Mouse (Mus musculus) adrenal gland, adult 2 months (tissue): ENCODE measurements around the gene Klhl26. TPM values are rescaled to one million over a fixed set of nuclear protein-coding genes. Genes with fewer than 3 reads are reported as not detected.

Source experiments
- DNase-seq: peaks from one replicate; pipeline ENCODE4 v3.0.0; 2021
- polyA plus RNA-seq: library from polyadenylated mRNA; depleted of rRNA; stranded (reverse); fragments of >200 nt; gene quantifications from 2 replicates; pipeline ENCODE4 v1.2.3, GENCODE M21; 2012
- total RNA-seq, 2 experiments: library from RNA; stranded (reverse); gene quantifications; 2 replicates each; pipeline ENCODE4 v1.2.3; 2021

The Klhl26 gene
- total and polyA plus RNA-seq, 3 experiments = 21.7 to 121 (median 25.8) TPM

DNA sequence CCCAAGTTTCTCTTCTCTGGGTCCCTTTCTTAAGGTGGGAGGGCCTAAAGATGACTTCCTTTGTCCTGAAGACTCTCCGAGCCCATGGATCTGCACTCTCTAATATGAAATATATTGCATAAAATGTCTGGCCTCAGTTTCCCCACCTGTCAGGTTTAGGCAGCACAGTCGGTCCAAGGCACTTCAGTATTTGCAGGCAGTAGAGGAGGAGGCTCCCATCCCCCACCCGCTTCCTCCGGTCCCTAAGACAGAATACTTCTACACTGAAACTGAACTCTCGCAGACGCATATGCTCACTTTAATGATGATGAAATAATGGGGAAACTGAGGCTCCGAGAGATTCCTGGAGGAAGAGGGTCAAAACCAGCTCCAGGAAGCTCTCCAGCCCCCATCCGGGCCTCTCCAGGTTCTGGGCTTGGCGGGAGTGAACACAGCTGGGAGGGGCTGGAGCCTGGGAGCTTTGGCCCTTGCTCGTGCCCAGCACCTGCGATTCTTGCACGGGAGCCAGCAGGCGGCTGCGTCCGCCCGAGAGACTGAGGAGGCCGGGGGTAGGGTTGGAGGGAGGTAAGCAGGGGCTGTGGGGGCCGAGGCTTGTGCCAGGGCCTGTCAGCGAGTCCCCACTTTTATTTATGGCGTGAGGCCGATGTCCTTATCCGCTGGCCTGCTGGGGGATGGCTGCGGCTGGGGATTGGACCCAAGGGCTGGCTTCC lies 25.2 kb upstream of the Klhl26 start:
- no peak for DNase-seq

GRCm38 (mm10) chr8:70500386-70501301 lies 23.9 kb upstream of the Klhl26 start:
- DNase-seq = no peak

GRCm38 (mm10) chr8:70495771-70496062 lies 18.9 kb upstream of the Klhl26 start:
- DNase-seq = peak; percentile 52

- no peak for DNase-seq
Observed at GRCm38 (mm10) chr8:70495001-70495770, 18.4 kb upstream of the Klhl26 start.

- no peak for DNase-seq
Observed at GRCm38 (mm10) chr8:70494416-70494945, 17.7 kb upstream of the Klhl26 start.

DNA sequence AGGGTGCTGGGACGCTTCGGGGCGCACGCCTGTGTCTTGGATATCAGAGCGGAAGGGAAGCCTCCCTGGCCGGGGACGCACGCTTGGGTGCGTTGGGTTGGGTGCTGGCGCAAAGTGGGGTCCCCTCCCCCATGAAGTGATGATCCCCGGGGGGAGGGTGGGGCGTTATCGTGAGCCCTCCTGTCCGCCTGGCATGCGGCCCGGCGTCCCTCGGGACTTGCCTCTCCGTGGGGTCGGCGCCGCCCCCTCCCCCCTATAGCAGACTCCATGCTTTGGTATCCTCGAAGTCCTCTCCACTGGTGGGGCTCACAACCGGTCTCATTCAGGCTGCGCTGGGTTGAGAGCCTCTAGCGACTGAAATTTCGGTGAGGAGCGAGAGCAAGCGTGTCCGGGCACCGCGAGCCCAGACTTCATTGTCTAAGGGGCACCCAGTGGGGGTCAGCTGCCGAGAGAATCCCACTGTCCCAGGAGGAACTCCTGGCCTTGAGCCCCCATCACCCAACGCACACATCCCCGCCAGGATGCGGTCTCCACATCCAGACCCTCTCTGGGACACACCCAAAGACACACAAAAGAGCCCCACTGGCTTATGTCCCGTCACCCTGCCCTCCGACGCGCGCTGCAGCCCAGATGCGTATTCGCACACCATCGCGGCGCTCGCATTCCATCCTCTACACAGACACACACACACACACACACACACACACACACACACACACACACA lies 17.1 kb upstream of the Klhl26 start:
- no peak for DNase-seq

DNA sequence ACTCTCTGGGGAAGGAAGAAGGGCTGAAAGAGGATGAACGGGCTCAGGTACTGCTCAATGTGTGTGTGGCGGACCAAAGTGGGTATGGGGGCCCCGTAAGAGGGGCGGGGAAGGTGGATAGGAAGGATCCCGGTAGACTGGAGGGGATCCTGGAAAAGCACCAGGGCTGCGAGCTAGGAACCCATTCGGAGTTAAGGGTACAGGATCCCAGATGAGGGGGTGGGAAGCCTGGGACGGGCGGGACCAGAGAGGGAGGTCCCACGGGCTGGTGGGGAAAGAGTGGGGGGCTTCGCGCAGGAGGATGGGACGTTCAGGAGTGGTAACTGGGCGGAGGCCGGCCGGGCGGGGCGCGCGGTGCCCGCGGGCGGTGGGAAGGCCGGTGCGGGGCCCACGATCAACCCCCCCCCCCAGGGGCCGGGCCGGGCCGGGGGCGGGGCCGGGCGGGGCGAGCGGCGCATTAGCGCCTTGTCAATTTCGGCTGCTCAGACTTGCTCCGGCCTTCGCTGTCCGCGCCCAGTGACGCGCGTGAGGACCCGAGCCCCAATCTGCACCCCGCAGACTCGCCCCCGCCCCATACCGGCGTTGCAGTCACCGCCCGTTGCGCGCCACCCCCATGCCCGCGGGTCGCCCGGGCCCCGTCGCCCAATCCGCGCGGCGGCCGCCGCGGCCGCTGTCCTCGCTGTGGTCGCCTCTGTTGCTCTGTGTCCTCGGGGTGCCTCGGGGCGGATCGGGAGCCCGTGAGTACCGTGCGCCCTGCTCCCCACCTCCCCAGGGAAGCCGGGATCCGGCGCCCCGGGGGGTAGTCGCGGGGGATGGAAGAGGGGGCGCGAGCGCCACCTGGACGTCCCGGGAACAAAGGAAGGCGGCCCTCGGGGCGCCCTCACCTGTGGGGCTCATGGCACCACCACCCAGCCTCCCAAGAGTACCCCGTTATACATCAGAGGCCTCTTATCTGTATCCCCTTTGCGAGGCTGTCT lies 16.2 kb upstream of the Klhl26 start, which contains the start of gene Crlf1:
Crlf1 (plus strand) TSS at position 495 of the 977 bp plus-strand sequence.
- peak; percentile 52 for DNase-seq

DNA sequence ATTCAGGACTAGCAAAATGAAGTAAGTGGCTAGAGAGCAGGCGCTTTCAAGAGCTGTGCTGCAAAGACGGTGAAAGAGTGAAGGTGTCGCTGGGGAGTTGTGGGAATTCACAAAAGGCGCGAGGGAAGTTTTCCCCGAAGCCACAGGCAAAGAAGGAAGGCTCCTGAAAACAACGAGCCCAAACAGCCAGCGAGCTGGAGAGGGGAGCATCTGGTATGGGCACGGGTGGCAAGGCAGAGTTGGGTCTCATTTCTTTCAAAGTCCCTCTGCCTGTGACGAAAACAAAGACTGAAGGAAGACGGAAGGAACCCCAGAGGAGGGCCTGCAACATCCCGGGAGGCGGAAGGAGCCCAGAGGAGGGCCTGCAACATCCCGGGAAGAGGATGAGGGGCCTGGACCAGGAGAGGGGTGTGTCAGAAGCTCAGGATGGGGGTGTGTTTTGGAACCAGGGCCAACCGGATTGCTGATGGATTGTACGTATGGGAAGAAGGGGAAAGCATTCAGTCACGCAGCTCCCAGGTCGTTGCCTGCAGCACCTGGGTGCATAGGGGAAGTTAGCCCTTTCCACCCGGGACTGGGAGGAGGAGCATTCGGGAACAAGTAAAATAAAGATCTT lies 14.2 kb upstream of the Klhl26 start:
- DNase-seq = no peak

DNA sequence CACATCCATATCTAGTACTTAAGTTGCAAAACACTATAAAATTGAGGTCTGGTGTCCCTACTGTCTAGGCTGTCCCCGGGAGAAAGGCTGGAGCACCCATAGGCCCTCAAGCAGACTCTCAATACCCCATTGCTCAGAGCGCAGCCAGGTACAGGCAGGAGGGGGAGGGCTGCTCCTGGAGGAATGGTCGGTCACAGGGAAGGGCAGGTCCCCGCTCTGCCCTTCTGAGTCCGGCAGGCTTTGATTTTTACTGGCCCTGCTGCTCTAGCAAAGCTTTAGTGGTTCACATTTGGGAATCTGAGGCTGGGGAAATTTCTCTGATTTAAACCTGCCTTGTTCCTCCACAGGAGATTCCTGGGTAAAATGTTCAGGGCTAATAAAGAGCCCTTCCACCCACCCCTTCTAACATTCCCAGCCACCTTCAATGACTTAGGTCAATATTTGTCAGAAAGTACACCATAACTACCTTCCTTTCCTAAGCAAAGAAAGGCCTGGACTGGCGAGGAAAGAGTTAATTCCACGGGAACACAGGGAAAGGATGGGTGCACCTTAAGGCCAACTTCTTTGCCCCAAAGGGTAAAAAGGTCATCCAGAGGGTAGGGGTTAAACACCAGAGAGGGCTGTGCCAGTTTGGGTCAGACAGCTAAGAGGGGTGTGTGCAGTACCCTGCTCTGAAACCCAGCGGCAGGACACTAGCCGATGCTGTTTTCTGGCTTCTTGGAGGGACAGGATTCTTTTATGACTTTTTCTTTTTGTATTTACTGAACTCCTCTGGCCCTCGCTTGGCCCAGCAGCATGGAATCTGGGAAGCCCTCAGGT lies 13.5 kb upstream of the Klhl26 start:
- no peak for DNase-seq

DNA sequence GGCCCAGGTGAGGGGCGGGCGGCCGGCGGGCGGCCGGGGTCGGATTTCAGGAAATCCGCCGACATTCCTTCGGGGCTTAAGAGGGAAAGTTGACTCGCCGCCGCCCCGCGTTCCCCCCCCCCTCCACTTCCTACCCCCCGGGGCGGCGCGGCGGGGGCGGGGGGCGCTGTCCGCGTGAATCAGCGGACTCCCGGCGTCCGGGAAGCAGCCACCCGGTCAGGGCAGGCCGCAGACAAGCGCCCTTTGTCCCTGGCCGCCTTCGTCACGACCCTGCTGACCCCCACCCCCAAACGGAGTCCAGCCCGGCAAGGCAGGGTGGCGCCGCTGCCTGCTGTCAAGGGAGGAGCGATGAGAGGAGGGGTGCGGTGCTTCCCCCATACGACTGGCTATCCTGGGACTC lies 12.8 kb upstream of the Klhl26 start:
- DNase-seq = no peak

DNA sequence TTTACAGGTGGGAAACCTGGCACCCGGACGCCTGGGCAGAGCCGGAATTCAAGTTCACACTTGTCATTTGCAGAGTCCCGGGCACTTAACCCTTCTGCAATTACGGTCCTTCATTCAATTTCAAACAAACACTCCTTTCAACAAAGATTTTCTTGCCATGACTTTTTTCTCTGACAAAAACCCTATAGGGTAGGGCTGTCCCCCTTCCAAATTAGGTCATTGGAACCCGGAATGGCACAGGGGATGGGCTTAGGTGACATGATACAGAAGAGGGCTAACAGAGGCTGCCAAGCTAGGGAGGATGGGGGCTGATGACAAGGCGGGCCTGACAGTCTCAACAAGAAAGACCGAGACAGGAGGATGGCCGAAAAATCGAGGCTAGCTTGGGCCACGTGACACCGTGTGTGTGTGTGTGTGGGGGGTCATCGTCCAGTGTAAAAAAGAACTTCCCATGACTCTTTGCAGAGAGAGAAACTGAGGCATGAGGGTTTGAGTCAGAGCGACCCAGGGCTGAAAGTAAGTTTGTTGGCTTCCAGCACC lies 12.2 kb upstream of the Klhl26 start:
- DNase-seq = no peak

DNA sequence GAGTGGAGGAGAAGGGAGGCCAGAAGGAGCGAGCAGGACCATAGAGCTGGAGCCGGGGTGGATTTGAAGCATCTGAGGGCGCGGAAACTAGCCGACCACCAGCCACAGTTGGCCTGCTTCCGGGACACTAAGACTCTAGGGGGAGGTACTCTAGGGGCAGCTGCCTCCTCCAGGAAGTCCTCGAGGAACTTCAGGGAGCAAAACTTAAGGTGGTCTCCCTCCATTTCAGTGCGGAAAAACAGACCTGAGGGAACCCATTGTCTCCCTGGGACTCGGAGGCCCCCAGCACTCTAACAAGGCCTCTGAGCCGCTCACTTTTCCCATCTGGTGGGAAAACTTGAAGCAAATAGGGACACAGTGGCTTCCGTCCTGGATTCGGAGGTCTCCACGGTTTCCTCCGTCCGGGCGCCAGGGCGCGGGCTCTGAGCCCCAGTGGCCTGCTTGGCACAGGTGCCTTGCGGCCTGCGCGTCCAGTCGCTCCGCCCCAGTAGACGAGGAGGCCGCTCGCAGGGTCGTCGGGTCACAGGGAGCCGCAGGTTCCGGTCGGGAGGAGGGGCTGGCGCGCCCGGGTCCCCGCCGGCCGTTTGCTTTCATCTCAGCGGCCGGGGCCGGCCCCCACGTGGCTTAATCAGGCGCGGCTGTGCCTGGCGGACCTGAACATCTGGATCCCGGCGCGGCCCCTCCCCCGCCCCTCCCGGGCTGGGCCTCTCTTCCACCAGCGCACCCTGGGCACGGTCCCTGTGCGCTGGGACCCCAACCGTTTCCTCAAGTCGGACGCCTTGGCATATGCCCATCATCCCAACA lies 11.4 kb upstream of the Klhl26 start:
- peak; percentile 47 for DNase-seq

DNA sequence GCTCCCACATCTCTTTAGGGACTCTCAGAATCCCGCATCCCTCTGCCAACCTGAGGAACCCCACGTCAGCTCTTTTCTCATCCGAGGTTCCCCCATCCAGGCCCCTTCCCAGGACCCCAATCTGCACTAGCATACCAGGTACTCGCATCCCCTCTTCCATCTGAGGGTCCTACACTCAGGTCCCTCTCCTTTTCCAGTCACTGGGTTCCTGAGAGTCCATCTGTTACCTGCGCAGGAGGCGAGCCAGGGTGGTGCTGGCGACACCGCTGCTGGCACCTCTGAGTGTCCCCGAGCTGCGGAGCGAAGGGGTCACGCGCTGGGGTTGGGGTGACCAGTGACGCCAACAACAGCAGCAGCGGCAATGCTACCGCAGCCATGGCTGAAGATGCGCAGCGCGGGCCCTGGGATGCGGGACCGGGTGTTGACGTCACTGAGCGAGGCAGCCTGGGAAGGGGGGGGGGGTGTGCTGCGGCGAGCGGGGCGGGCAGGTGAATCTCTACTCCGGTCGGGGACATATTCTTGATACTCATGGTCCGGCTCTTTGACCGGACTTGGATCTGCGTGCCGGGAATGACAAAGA lies 10.3 kb upstream of the Klhl26 start, which contains the start of gene Tmem59l:
Tmem59l (minus strand) TSS at position 418 of the 580 bp plus-strand sequence.
- no peak for DNase-seq

DNA sequence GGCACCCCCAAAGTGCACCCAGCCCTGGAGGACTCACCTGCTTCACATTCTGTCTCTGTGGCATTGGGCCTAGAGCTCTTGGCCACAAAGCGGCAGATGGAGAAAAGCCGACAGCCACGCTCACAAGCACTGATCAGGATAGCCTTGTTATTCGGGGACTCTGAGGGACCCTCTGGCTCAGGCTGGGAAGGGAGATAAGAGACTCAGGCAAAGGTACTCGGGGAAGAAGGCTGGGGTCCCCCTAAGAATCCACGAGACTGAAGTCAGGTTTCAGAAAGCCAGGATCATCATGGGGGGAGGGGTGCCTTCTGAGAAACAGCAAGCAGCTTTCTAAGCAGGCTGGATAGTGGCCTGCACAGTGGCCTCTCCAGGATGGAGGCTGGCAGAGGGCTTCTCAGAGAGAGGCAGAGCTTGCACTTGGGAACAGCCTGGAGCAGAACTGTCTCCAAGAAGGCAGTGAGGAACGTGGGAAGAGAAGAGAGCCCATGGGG lies 9.5 kb upstream of the Klhl26 start:
- no peak for DNase-seq

DNA sequence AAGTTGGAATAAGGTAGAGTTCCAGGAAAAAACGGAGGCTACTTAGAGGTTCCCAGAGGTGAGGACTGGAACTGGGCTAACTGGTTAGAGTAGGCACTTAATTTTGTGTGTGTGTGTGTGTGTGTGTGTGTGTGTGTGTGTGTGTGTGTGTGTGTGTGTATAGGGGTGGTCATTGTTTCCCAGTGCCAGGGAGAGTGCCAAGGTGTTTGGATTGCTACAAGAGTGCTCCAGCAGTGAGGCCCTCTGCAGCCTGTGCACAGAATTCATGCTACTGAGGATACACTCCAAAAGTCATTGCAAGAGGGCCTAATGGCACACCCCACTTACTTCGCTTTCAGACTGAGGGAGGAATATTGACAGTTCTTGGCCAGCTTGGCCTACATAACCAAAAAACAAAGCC lies 6.2 kb upstream of the Klhl26 start:
- DNase-seq = no peak

DNA sequence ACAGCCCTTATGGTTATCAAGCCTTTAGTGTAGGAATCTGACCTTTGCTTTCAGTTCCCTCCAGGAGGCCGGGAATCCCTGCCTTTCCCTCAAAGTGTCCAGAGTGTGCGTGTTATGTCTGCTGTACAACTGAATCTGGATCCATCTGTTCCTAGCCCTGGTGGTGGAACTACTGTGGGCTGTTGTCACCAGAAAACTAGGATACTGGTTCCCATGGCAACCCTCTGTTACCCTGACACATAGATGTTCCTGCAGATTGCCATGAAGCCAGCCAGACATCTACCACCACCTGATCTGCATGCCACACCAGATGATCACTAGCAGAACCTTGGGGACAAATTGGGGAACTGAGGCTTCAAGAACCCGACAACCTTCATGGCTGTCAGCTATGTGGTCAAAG lies 5.1 kb upstream of the Klhl26 start:
- no peak for DNase-seq
